Mouse (Mus musculus) heart, embryonic 12.5 days (tissue): Measurements from ENCODE around the gene D11Wsu47e. TPM values are rescaled to one million over a fixed set of nuclear protein-coding genes. Genes with fewer than 3 reads are reported as not detected.

ENCODE experiments used
- ATAC-seq: fragments of 200-750 bp; cut with Nextera tagmentation; 2 replicates; pipeline ENCODE4 v1.8.0; 2017; ENCODE audit warnings: moderate TSS enrichment, moderate library complexity; ENCODE audit not compliant: insufficient number of reproducible peaks, low FRiP score
- H3K27ac ChIP-seq: fragments of 300-500 bp; sonication (generic); 2 replicates; pipeline ENCODE4 v1.5.1; 2016; ENCODE audit warnings: mild to moderate bottlenecking, moderate library complexity; ENCODE audit not compliant: poor library complexity, severe bottlenecking
- H3K27me3 ChIP-seq: fragments of 300-500 bp; sonication (generic); replicated peaks from 2 replicates; pipeline ENCODE4 v1.6.1; 2016; ENCODE audit warnings: mild to moderate bottlenecking, moderate library complexity
- H3K36me3 ChIP-seq: fragments of 300-500 bp; sonication (generic); 2 replicates; pipeline ENCODE4 v1.6.1; 2016; ENCODE audit warnings: mild to moderate bottlenecking, moderate library complexity
- H3K4me1 ChIP-seq: fragments of 300-500 bp; sonication (generic); replicated peaks from 2 replicates; pipeline ENCODE4 v1.6.1; 2016; ENCODE audit warnings: mild to moderate bottlenecking
- H3K4me2 ChIP-seq: fragments of 300-500 bp; sonication (generic); 2 replicates; pipeline ENCODE4 v1.6.1; 2016; ENCODE audit warnings: mild to moderate bottlenecking, moderate library complexity
- H3K4me3 ChIP-seq: fragments of 300-500 bp; sonication (generic); 2 replicates; pipeline ENCODE4 v1.5.1; 2016; ENCODE audit warnings: mild to moderate bottlenecking
- H3K9ac ChIP-seq: fragments of 300-500 bp; sonication (generic); 2 replicates; pipeline ENCODE4 v1.6.1; 2016; ENCODE audit warnings: mild to moderate bottlenecking, moderate library complexity
- H3K9me3 ChIP-seq: fragments of 300-500 bp; sonication (generic); replicated peaks from 2 replicates; pipeline ENCODE4 v1.6.1; 2016; ENCODE audit warnings: mild to moderate bottlenecking, moderate library complexity
- WGBS: fragments of 180-500 bp; shearing (Covaris S2); methylation state at CpG from one replicate; pipeline ENCODE4 v1.1.7; 2016; 5-methylcytosine and 5-hydroxymethylcytosine counted together
- polyA plus RNA-seq: library from polyadenylated mRNA; unstranded; fragments of >200 nt; fragmentation: Nextera tagmentation; extraction: Ambion mirVana; gene quantifications from 2 replicates; pipeline ENCODE4 v1.2.1, GENCODE M21; 2016

The D11Wsu47e gene
- polyA plus RNA-seq, 1 experiment from 2014 or later = 20.7 TPM

- no peak overlapping the region for H3K27ac ChIP-seq
- H3K9me3 ChIP-seq = peaks cover 3% of the 10 kb centered on the region
- no peak for ATAC-seq
- peaks cover 14% of the 10 kb centered on the region; the same call in 1 of the 2 replicates for H3K27me3 ChIP-seq
- H3K4me1 ChIP-seq = peaks cover 23% of the 10 kb centered on the region
- no peak overlapping the region for H3K4me2 ChIP-seq
- no peak overlapping the region for H3K9ac ChIP-seq
- H3K4me3 ChIP-seq = no peak overlapping the region
- H3K36me3 ChIP-seq = peaks cover 9% of the 10 kb centered on the region; the same call in 1 of the 2 replicates
- WGBS = 78% methylated on average over 15 of the region's 15 CpGs
Measured at GRCm38 (mm10) chr11:113705966-113706652, 21.9 kb downstream of the D11Wsu47e start.

- Histone ChIP-seq H3K4me2 (peak overlapping the region; percentile 21; the same call in 1 of the 2 replicates), H3K36me3 (peaks cover 9% of the 10 kb centered on the region; the same call in 1 of the 2 replicates), H3K9me3 (peaks cover 3% of the 10 kb centered on the region), H3K27me3 (peaks cover 14% of the 10 kb centered on the region; the same call in 1 of the 2 replicates), H3K27ac (no peak overlapping the region), H3K4me3 (no peak overlapping the region), H3K4me1 (peaks cover 23% of the 10 kb centered on the region), H3K9ac (no peak overlapping the region; the same call in 1 of the 2 replicates)
- 53% methylated on average over 19 of the region's 19 CpGs for WGBS
- ATAC-seq = no peak
Measured at GRCm38 (mm10) chr11:113708629-113709213, 24.5 kb downstream of the D11Wsu47e start.

GRCm38 (mm10) chr11:113709272-113709671, 25.1 kb downstream of the D11Wsu47e start:
- Histone ChIP-seq H3K9me3 (peaks cover 3% of the 10 kb centered on the region), H3K9ac (no peak overlapping the region; the same call in 1 of the 2 replicates), H3K4me3 (no peak overlapping the region), H3K4me1 (peaks cover 19% of the 10 kb centered on the region), H3K36me3 (peaks cover 9% of the 10 kb centered on the region; the same call in 1 of the 2 replicates), H3K27ac (no peak overlapping the region), H3K27me3 (peaks cover 14% of the 10 kb centered on the region; the same call in 1 of the 2 replicates), H3K4me2 (peak overlapping the region; percentile 21; the same call in 1 of the 2 replicates)
- ATAC-seq = no peak
- WGBS = 16% methylated on average over 15 of the region's 15 CpGs

GRCm38 (mm10) chr11:113709731-113710256, 25.6 kb downstream of the D11Wsu47e start, which contains the start of gene Cpsf4l:
TSS of gene Cpsf4l (minus strand) at chr11:113710017.
- Histone ChIP-seq H3K27ac (no peak within 1 kb of the TSS), H3K9me3 (peaks cover 3% of the 10 kb centered on the region), H3K9ac (peak within 1 kb of the TSS; percentile 1), H3K4me2 (peak within 1 kb of the TSS; percentile 21), H3K4me3 (no peak within 1 kb of the TSS), H3K4me1 (peaks cover 19% of the 10 kb centered on the region), H3K36me3 (peaks cover 9% of the 10 kb centered on the region; the same call in 1 of the 2 replicates), H3K27me3 (peaks cover 14% of the 10 kb centered on the region; the same call in 1 of the 2 replicates)
- WGBS = 10% methylated on average over 11 of the region's 11 CpGs
- ATAC-seq = no peak

DNA sequence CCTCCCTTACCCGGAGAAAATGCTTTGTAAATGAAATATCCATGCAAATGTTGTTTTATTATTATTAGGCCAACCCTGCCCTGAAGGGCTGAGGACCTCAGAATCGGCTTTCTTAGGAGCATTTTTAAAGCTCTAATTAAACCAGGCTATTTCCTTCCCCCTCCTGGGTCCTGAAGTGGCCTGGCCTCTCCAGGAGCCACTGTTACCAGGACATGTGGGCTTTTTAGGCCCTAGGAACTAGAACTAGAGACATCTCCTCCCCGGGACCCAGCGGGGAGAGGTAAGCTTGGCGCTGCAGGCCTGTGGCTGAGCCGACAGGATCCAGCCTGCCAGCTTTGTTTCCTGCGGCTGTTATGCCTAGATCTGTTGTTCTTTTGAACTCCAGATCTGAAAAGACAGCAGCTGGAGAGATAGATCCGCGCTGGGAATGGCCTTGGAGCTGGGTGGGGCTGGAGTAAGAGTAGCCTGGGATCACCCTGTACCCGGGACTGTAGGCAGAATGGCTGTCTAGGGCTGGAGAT, 26.1 kb downstream of the D11Wsu47e start:
- no peak overlapping the region for H3K4me3 ChIP-seq
- H3K4me2 ChIP-seq = peak overlapping the region; percentile 13
- peaks cover 9% of the 10 kb centered on the region; the same call in 1 of the 2 replicates for H3K36me3 ChIP-seq
- peaks cover 3% of the 10 kb centered on the region for H3K9me3 ChIP-seq
- H3K9ac ChIP-seq = 0 out of 2 replicates have a peak overlapping the region, but pooled peaks have one; percentile 1
- ATAC-seq = no peak; the same call in 1 of the 2 replicates
- peaks cover 19% of the 10 kb centered on the region for H3K4me1 ChIP-seq
- 9% methylated on average over 10 of the region's 10 CpGs for WGBS
- H3K27me3 ChIP-seq = peaks cover 14% of the 10 kb centered on the region; the same call in 1 of the 2 replicates
- no peak overlapping the region for H3K27ac ChIP-seq

DNA sequence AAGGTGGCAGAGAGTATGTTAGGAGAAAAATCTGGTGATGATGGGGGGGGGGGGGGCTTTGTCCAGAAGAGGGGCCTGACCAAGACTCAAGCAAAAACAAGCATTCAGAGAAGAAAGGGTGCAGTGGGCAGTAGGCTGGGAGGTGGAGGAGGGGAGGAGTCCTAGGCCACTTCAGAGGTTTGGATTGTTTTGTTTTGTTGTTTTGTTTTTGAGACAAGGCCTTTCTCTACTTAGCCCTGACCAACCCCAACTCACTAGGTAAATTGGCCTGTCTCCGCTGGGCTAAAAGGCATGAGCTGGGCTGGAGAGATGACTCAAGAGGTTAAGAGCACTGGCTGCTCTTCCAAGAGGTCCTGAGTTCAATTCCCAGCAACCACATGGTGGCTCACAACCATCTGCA, 26.8 kb downstream of the D11Wsu47e start:
- WGBS = 59% methylated on average over 1 of the region's 1 CpGs
- H3K4me1 ChIP-seq = peaks cover 19% of the 10 kb centered on the region
- no peak overlapping the region for H3K4me3 ChIP-seq
- no peak overlapping the region for H3K4me2 ChIP-seq
- peaks cover 3% of the 10 kb centered on the region for H3K9me3 ChIP-seq
- H3K9ac ChIP-seq = peak overlapping the region; percentile 1; the same call in 1 of the 2 replicates
- H3K27me3 ChIP-seq = peaks cover 14% of the 10 kb centered on the region; the same call in 1 of the 2 replicates
- no peak overlapping the region for H3K27ac ChIP-seq
- peaks cover 9% of the 10 kb centered on the region; the same call in 1 of the 2 replicates for H3K36me3 ChIP-seq
- no peak for ATAC-seq

GRCm38 (mm10) chr11:113715078-113715674, 31.0 kb downstream of the D11Wsu47e start:
- no peak overlapping the region for H3K4me3 ChIP-seq
- no peak overlapping the region for H3K27ac ChIP-seq
- H3K4me1 ChIP-seq = peaks cover 11% of the 10 kb centered on the region
- H3K9me3 ChIP-seq = no peaks in the 10 kb centered on the region
- no peak overlapping the region for H3K9ac ChIP-seq
- no peaks in the 10 kb centered on the region for H3K27me3 ChIP-seq
- H3K36me3 ChIP-seq = no peaks in the 10 kb centered on the region
- 59% methylated on average over 7 of the region's 7 CpGs for WGBS
- ATAC-seq = no peak
- H3K4me2 ChIP-seq = no peak overlapping the region

DNA sequence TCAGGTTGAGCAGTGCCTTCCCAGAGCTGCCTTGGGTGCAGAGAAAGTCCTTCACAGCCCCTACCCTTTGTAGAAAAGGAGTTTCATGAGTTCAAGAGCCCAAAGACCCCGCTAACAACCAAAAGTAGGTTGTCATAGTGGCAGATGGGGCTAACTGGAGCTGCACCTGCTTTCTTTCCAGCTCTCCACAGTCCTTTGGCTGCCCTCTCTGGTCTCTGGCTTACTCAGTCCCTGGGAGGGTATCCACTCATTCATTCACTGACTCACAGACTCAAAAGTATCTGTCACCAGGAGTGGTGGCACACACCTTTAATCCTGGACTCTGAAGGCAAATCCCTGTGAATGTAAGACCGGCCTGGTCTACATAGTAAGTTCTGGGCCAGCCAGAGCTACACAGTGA, 31.9 kb downstream of the D11Wsu47e start:
- Histone ChIP-seq H3K27ac (no peak overlapping the region), H3K9ac (no peak overlapping the region), H3K27me3 (no peaks in the 10 kb centered on the region), H3K4me3 (no peak overlapping the region), H3K4me1 (0 out of 2 replicates have a peak, but pooled peaks cover 4% of the 10 kb centered on the region), H3K36me3 (no peaks in the 10 kb centered on the region), H3K4me2 (no peak overlapping the region), H3K9me3 (no peaks in the 10 kb centered on the region)
- 90% methylated on average over 2 of the region's 2 CpGs for WGBS
- ATAC-seq = no peak

DNA sequence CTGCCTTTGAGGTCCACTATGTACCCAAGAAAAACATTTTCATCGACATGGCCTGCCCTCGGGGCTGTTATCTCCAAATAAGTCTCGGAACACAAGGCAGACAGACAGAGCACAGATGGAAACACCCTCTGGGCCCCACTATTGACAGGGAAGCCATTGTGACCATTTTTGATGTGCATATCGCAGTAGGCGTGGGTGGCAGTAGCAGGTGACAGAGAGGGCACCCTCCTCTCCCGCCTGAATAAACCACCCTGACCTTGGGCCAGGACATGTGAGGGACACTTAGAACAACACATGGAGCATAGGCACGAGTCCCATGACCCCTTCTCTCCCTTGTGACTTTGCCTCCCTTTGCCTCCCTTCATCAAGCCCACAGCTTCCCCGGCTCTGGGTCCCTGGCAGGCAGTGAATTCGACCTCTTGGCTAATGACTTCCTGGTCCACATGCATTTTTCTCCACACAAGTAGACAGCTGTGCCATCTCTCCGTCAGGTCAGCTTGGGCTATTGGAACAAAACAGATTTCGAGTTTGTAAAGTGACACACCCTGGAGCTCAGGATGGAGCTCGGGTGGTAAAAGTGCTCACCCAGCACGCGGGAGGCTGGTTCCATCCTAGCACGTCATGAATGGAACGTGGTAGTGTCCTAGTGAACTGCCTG, 33.7 kb downstream of the D11Wsu47e start:
- ATAC-seq = no peak
- WGBS = 62% methylated on average over 16 of the region's 16 CpGs
- Histone ChIP-seq H3K9ac (no peak overlapping the region), H3K4me2 (no peak overlapping the region), H3K4me3 (no peak overlapping the region), H3K27me3 (no peaks in the 10 kb centered on the region), H3K36me3 (no peaks in the 10 kb centered on the region), H3K27ac (no peak overlapping the region), H3K4me1 (peaks cover 10% of the 10 kb centered on the region; the same call in 1 of the 2 replicates), H3K9me3 (no peaks in the 10 kb centered on the region)

GRCm38 (mm10) chr11:113722405-113723090, 38.3 kb downstream of the D11Wsu47e start:
- 47% methylated on average over 14 of the region's 14 CpGs for WGBS
- Histone ChIP-seq H3K9ac (no peak overlapping the region), H3K36me3 (peaks cover 27% of the 10 kb centered on the region), H3K4me1 (peaks cover 16% of the 10 kb centered on the region; the same call in 1 of the 2 replicates), H3K27me3 (no peaks in the 10 kb centered on the region), H3K4me3 (no peak overlapping the region), H3K4me2 (no peak overlapping the region), H3K9me3 (no peaks in the 10 kb centered on the region), H3K27ac (no peak overlapping the region)
- ATAC-seq = no peak
